Mouse (Mus musculus): ENCODE data around the gene Sobp.

- peak; percentile 86 for TF ChIP-seq CTCF (IDR thresholded peaks at IDR 0.05; ENCODE audit: low read depth)
- no peak for TF ChIP-seq EP300 (optimal IDR thresholded peaks at IDR 0.05)
These were observed 201.7 kb downstream of the Sobp start for GRCm38 (mm10) chr10:42972504-42973172.
